Mouse (Mus musculus): Measurements from ENCODE around the gene Sphk2. TPM values are rescaled to one million over a fixed set of nuclear protein-coding genes. Genes with fewer than 3 reads are reported as not detected.

Gene Sphk2
- total RNA-seq, 2 experiments from 2014 or later, result 23.0 to 24.6 TPM

DNA sequence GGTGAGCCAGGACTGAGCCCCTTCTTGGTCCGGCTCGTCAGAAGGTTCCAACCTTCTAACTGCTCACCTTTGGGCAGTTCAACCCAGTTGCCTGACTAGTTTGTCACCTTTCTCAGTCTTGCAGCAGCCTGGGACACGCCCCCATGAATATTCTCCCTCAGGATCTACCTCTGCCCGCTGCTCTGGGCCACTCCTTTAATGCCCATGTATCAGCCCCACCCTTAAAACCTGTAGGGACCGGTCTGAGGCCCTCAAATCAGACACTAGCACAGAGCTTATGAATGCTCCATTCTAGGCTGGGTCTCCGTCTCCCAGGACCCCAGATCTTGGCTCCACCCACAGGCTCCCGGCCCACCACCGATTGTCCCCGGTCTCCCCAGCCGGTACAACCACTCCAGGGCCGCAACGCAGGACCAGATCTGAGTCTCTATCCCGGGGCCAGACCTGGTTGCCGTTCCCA is 3.1 kb downstream of the Sphk2 start:
- intact Hi-C loops (cut with DNase I), result no loop called here
- DNase-seq (ENCODE audit: extremely low spot score in 1 of 2, low spot score in 2 of 2), result peak in 1 of 2 experiments; percentile 34

DNA sequence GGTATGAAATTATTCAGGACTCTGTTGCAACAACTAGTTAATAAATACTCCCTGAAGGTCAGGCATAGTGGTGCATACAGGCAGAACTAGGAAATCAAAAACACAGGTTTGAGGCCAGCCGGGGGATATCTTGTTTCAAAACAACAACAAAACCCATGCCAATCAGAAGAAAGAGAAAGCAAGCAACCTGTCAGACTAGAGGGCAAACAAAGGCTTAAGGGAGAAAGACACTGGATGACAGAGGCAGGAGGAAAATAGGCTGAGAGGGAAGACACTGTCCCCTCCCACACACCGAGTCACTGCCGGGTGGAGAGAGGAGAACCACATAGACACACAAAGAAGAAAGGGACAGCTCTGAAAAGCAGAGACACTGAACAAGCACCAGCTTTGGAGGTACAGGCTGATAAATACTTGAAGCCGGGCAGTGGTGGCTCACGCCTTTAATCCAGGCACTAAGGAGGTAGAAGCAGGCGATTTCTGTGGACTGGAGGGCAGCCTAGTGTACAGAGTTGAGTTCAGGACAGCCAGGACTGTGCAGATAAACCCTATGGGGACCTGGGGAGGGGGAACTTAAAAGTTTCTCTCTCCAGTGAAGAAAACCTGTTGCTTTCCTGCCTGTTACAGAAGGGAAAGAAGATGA is 3.8 kb downstream of the Sphk2 start:
- no peak for DNase-seq (ENCODE audit: extremely low spot score in 1 of 2, low spot score in 2 of 2)
- intact Hi-C loops (cut with DNase I), result no loop called here

- DNase-seq (ENCODE audit: extremely low spot score in 1 of 2, low spot score in 2 of 2), result peak in 1 of 2 experiments; percentile 48
Measured at GRCm38 (mm10) chr7:45713396-45713795, 4.4 kb downstream of the Sphk2 start.

GRCm38 (mm10) chr7:45712022-45712757 is 5.6 kb downstream of the Sphk2 start:
- intact Hi-C loops (cut with DNase I), result no loop called here
- DNase-seq (ENCODE audit: extremely low spot score in 1 of 2, low spot score in 2 of 2), result peak in 1 of 2 experiments; percentile 62

More at GRCm38 (mm10) chr7:45713396-45713795, 4.4 kb downstream of the Sphk2 start:
- intact Hi-C loops (cut with DNase I), result no loop called here

- DNase-seq (ENCODE audit: extremely low spot score in 1 of 2, low spot score in 2 of 2), result peak in 1 of 2 experiments; percentile 50
- intact Hi-C loops (cut with DNase I), result no loop called here
Measured at GRCm38 (mm10) chr7:45711316-45712021, 6.3 kb downstream of the Sphk2 start.

DNA sequence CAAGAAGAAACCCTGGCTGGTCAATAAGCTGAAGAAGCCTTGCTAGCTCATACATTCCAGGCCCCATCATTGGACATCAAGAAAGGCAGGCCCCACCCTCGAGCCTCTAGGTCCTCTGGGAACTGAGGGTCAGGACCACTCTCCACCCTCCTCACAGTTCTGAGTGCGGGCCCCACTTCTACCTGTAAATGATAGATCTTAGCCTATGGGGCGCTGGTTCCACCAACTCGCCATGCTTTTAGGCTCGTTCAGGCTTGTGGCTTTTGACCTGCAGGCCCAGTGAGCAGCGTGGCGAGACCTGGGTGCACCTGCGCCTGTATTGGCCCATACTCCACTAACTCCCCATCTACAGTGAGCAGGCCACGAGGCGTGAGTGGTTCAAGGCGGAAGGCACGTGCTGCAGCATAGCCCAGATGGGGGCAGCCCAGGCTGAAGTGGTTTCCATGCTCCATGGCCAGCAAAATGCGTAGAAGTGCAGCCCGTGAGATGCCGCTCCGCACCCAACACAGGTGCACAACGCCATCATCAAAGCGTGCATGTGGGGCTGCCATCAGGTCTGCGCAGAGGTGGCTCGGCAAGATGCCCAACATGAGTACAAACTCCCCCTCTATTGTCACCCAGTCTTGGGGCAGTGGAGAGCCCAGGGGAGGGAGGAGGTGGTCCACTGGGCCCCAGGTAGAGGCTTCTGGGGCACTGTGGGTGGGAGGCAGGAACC is 7.2 kb downstream of the Sphk2 start:
- intact Hi-C loops (cut with DNase I), result no loop called here
- DNase-seq (ENCODE audit: extremely low spot score in 1 of 2, low spot score in 2 of 2), result peak in 1 of 2 experiments; percentile 36

DNA sequence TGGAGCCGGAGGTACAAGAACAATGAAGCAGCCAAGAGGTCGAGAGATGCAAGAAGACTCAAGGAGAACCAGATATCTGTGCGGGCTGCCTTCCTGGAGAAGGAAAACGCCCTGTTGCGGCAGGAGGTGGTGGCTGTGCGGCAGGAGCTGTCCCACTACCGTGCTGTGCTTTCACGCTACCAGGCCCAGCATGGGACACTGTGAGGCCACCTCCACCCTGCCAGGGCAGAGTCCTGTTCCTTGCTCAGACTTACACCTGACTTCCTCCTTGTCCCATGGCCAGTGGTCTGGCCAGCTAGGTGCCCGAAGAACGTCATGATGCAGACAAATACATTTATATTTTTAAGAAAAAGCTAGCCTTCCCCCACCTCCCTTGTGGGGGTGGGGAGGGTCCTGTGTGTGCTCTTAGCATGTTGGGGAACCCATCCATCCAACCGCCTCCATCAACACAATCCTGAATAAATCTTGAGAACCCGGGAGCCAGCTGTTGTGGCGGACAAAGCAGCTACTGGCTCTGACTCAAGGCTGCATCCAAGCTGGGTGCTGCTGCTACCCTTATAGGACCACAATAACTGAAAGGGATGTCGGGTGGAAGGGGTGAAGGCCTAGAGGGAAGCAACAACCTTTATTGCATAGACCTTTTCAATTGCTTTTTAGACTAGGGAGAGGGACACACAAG is 8.0 kb downstream of the Sphk2 start:
- no peak for DNase-seq (ENCODE audit: extremely low spot score in 1 of 2, low spot score in 2 of 2)
- intact Hi-C loops (cut with DNase I), result no loop called here

DNA sequence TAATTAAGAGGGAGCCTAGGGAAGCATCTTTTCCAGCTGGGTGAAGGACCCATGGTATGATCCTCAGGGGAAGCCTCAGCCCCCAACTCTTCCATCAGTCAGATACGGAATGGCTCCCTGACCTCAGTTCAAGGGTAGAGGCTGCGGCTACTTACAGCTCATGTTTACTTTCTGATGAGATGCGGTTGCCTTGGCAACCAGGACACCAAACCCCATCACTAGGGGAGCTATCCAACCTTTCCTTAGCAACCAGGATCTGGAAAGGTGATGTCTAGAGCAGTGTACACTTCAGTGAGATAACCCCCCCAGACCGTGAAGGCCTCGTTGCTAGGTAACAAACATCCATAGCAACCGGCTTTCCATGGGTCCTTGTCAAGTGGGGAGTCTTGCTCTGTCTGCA is 8.8 kb downstream of the Sphk2 start:
- DNase-seq (ENCODE audit: extremely low spot score in 1 of 2, low spot score in 2 of 2), result no peak
- intact Hi-C loops (cut with DNase I), result no loop called here

- no peak for DNase-seq (ENCODE audit: extremely low spot score in 1 of 2, low spot score in 2 of 2)
- intact Hi-C loops (cut with DNase I), result no loop called here
Measured at GRCm38 (mm10) chr7:45708221-45708761, 9.5 kb downstream of the Sphk2 start.

- DNase-seq (ENCODE audit: extremely low spot score in 1 of 2, low spot score in 2 of 2), result peak; percentile 92 to 98
- intact Hi-C loops (cut with DNase I), result no loop called here
Measured at GRCm38 (mm10) chr7:45707375-45707967, 10.3 kb downstream of the Sphk2 start.

DNA sequence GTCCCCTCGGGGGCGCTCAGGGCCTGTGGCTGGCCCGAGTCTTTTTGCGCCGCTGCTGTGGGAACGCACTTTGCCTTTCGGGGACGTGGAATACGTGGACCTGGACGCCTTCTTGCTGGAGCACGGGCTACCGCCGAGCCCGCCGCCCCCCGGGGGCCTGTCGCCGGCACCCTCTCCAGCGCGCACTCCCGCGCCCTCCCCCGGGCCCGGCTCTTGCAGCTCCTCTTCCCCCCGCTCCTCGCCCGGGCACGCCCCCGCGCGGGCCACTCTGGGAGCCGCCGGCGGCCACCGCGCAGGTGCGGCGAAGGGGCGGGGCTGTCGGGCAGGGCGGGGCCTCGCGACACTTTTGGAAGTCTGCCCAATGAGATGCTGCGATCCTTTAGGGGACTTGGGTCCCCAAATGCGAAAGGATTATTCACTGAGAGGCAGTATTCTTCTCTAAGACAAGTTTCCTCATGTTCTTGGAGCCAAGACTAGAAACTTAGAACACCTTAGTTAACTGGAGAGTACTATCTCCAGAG is 11.0 kb downstream of the Sphk2 start:
- intact Hi-C loops (cut with DNase I), result no loop called here
- peak in 1 of 2 experiments; percentile 96 for DNase-seq (ENCODE audit: extremely low spot score in 1 of 2, low spot score in 2 of 2)

- DNase-seq (ENCODE audit: extremely low spot score in 1 of 2, low spot score in 2 of 2), result peak in 1 of 2 experiments; percentile 95
- intact Hi-C loops (cut with DNase I), result no loop called here
Measured at GRCm38 (mm10) chr7:45705873-45706281, 11.9 kb downstream of the Sphk2 start.

- intact Hi-C loops (cut with DNase I), result no loop called here
- peak in 1 of 2 experiments; percentile 71 for DNase-seq (ENCODE audit: extremely low spot score in 1 of 2, low spot score in 2 of 2)
Measured at GRCm38 (mm10) chr7:45705443-45705864, 12.3 kb downstream of the Sphk2 start.

DNA sequence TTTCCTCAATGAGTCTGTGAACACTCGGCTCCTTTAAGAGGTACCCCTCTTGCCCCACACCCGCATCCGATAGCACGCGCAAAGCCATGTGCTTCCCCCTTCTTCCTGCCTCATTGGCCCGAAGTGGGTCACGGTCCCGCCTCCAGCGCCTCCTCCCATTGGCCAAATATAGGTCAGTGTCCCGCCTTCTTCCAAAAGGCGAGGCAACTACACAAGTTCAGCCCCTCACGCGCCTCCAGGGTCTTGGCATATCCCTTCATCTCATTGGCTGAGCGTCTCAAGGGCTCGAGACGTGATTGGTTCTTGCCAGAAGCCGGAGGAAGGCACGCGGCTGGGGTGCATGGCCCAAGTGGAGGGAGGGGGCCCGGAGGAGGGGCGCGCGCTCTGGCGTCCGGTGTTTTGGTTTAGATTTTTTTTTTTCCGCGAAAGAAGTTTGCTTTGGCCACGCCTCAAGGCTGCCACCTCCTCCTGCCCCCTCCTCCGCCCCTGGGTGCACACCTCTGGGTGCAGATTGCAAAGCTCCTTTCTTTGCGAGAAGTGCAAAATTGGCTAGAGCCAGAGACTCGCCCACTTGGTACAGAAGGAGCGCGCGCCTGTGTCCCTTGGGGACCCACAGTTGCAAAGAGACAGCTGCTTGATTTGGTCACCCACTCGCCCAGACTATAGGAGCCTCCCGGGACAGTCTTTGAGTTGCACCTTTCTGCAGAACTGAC is 12.9 kb downstream of the Sphk2 start, which contains the start of gene Dbp:
Dbp (plus strand) TSS at position 359 of the 713 bp plus-strand sequence.
- DNase-seq (ENCODE audit: extremely low spot score in 1 of 2, low spot score in 2 of 2), result peak; percentile 99 to 100
- intact Hi-C loops (cut with DNase I), result no loop called here

GRCm38 (mm10) chr7:45704046-45704559 is 13.7 kb downstream of the Sphk2 start:
- DNase-seq (ENCODE audit: extremely low spot score in 1 of 2, low spot score in 2 of 2), result peak; percentile 80 to 84
- intact Hi-C loops (cut with DNase I), result no loop called here

DNA sequence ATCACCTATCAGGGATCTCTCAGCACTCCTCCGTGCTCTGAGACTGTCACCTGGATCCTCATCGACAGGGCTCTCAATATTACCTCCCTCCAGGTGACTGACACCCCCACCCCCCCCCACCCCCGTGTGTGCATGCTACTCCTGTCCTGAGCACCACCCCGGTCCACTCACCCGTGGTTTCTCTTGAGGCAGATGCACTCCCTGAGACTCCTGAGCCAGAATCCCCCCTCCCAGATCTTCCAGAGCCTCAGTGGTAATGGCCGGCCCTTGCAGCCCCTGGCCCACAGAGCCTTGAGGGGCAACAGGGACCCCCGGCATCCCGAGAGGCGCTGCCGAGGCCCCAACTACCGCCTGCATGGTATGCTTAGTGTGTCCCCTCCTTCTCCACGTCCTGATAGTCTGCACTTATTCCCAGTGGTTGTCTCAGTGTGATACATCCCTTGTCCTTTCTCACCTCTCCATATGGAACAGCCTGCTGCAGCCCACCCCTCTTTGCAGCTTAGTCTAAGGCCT is 14.2 kb downstream of the Sphk2 start:
- intact Hi-C loops (cut with DNase I), result no loop called here

More for the DNA sequence above, 14.2 kb downstream of the Sphk2 start:
- peak in 1 of 2 experiments; percentile 65 for DNase-seq (ENCODE audit: extremely low spot score in 1 of 2, low spot score in 2 of 2)

All from left cerebral cortex, postnatal 10 days (tissue).